Mouse (Mus musculus): Measurements from ENCODE around the gene Fam49a. TPM values are rescaled to one million over a fixed set of nuclear protein-coding genes. Genes with fewer than 3 reads are reported as not detected.
"Not testable (repeated sequence)": the region's sequence is repeated elsewhere in the genome, so short reads cannot be mapped to it uniquely, and the experiment has no call there.

The Fam49a gene
- polyA plus RNA-seq, 1 experiment from 2014 or later = 15.0 TPM

- Histone ChIP-seq H3K36me3 (ENCODE audit: control insufficient read depth, insufficient read depth, low read length) (no peaks in the 10 kb centered on the region), H3K27ac (ENCODE audit: low read depth) (peak overlapping the region; percentile 78), H3K9me3 (ENCODE audit: control insufficient read depth, low read length) (no peaks in the 10 kb centered on the region), H3K4me2 (ENCODE audit: low read length) (peak overlapping the region; percentile 62), H3K4me3 (ENCODE audit: low read depth, low read length) (peak overlapping the region; percentile 25), H3K9ac (ENCODE audit: low read length) (peak overlapping the region; percentile 30; the same call in 1 of the 2 replicates), H3K4me1 (replicated peaks; ENCODE audit: control insufficient read depth, insufficient read depth, low read length) (no peaks in the 10 kb centered on the region), H3K27me3 (replicated peaks; ENCODE audit: control insufficient read depth, insufficient read depth, low read length) (no peaks in the 10 kb centered on the region)
- peak; percentile 99 for DNase-seq (ENCODE audit: low spot score)
- peak; percentile 91 for ATAC-seq (replicated peaks; ENCODE audit: low FRiP score, low TSS enrichment, low read depth)
- 12% methylated on average over 18 of the region's 18 CpGs for WGBS
These were observed 61.8 kb downstream of the Fam49a start for GRCm38 (mm10) chr12:12323616-12324223.

GRCm38 (mm10) chr12:12324266-12324665 lies 62.3 kb downstream of the Fam49a start:
- H3K9ac ChIP-seq (ENCODE audit: low read length); H3K4me1 ChIP-seq (replicated peaks; ENCODE audit: control insufficient read depth, insufficient read depth, low read length); H3K27me3 ChIP-seq (replicated peaks; ENCODE audit: control insufficient read depth, insufficient read depth, low read length); ATAC-seq (replicated peaks; ENCODE audit: low FRiP score, low TSS enrichment, low read depth); H3K36me3 ChIP-seq (ENCODE audit: control insufficient read depth, insufficient read depth, low read length); DNase-seq (ENCODE audit: low spot score); H3K9me3 ChIP-seq (ENCODE audit: control insufficient read depth, low read length): not testable (repeated sequence)
- Histone ChIP-seq H3K27ac (ENCODE audit: low read depth) (peak overlapping the region; percentile 78; the same call in 1 of the 2 replicates), H3K4me3 (ENCODE audit: low read depth, low read length) (0 out of 2 replicates have a peak overlapping the region, but pooled peaks have one; percentile 25), H3K4me2 (ENCODE audit: low read length) (peak overlapping the region; percentile 62)
- 96% methylated on average over 18 of the region's 22 CpGs for WGBS

- H3K4me3 ChIP-seq (ENCODE audit: low read depth, low read length) = no peak overlapping the region
- no peak overlapping the region for H3K9ac ChIP-seq (ENCODE audit: low read length)
- ATAC-seq (replicated peaks; ENCODE audit: low FRiP score, low TSS enrichment, low read depth) (no peak), DNase-seq (ENCODE audit: low spot score) (no peak)
- no peaks in the 10 kb centered on the region for H3K27me3 ChIP-seq (replicated peaks; ENCODE audit: control insufficient read depth, insufficient read depth, low read length)
- 95% methylated on average over 11 of the region's 11 CpGs for WGBS
- no peak overlapping the region for H3K27ac ChIP-seq (ENCODE audit: low read depth)
- H3K36me3 ChIP-seq (ENCODE audit: control insufficient read depth, insufficient read depth, low read length) = no peaks in the 10 kb centered on the region
- no peaks in the 10 kb centered on the region for H3K4me1 ChIP-seq (replicated peaks; ENCODE audit: control insufficient read depth, insufficient read depth, low read length)
- H3K4me2 ChIP-seq (ENCODE audit: low read length) = no peak overlapping the region
- no peaks in the 10 kb centered on the region for H3K9me3 ChIP-seq (ENCODE audit: control insufficient read depth, low read length)
These were observed 71.8 kb downstream of the Fam49a start for GRCm38 (mm10) chr12:12333526-12334310.

- WGBS = 82% methylated on average over 5 of the region's 5 CpGs
- no peak overlapping the region for H3K27ac ChIP-seq (ENCODE audit: low read depth)
- no peak overlapping the region for H3K4me2 ChIP-seq (ENCODE audit: low read length)
- no peak overlapping the region for H3K4me3 ChIP-seq (ENCODE audit: low read depth, low read length)
- H3K9ac ChIP-seq (ENCODE audit: low read length) = no peak overlapping the region
- H3K27me3 ChIP-seq (replicated peaks; ENCODE audit: control insufficient read depth, insufficient read depth, low read length) = no peaks in the 10 kb centered on the region
- no peaks in the 10 kb centered on the region for H3K36me3 ChIP-seq (ENCODE audit: control insufficient read depth, insufficient read depth, low read length)
- DNase-seq (ENCODE audit: low spot score) = no peak
- no peaks in the 10 kb centered on the region for H3K9me3 ChIP-seq (ENCODE audit: control insufficient read depth, low read length)
- H3K4me1 ChIP-seq (replicated peaks; ENCODE audit: control insufficient read depth, insufficient read depth, low read length) = no peaks in the 10 kb centered on the region
- ATAC-seq (replicated peaks; ENCODE audit: low FRiP score, low TSS enrichment, low read depth) = no peak
These were observed 72.5 kb downstream of the Fam49a start for GRCm38 (mm10) chr12:12334486-12334885.

GRCm38 (mm10) chr12:12335566-12335965 lies 73.6 kb downstream of the Fam49a start:
- Histone ChIP-seq H3K4me2 (ENCODE audit: low read length) (no peak overlapping the region), H3K4me1 (replicated peaks; ENCODE audit: control insufficient read depth, insufficient read depth, low read length) (no peaks in the 10 kb centered on the region), H3K36me3 (ENCODE audit: control insufficient read depth, insufficient read depth, low read length) (no peaks in the 10 kb centered on the region), H3K9ac (ENCODE audit: low read length) (no peak overlapping the region), H3K9me3 (ENCODE audit: control insufficient read depth, low read length) (no peaks in the 10 kb centered on the region), H3K27ac (ENCODE audit: low read depth) (no peak overlapping the region), H3K27me3 (replicated peaks; ENCODE audit: control insufficient read depth, insufficient read depth, low read length) (no peaks in the 10 kb centered on the region), H3K4me3 (ENCODE audit: low read depth, low read length) (no peak overlapping the region)
- WGBS = 90% methylated on average over 7 of the region's 7 CpGs
- DNase-seq (ENCODE audit: low spot score) = no peak
- no peak for ATAC-seq (replicated peaks; ENCODE audit: low FRiP score, low TSS enrichment, low read depth)

- no peak overlapping the region for H3K9ac ChIP-seq (ENCODE audit: low read length)
- no peak overlapping the region for H3K4me3 ChIP-seq (ENCODE audit: low read depth, low read length)
- no peak for ATAC-seq (replicated peaks; ENCODE audit: low FRiP score, low TSS enrichment, low read depth)
- H3K4me1 ChIP-seq (replicated peaks; ENCODE audit: control insufficient read depth, insufficient read depth, low read length) = no peaks in the 10 kb centered on the region
- WGBS = 87% methylated on average over 6 of the region's 6 CpGs
- H3K4me2 ChIP-seq (ENCODE audit: low read length) = no peak overlapping the region
- no peaks in the 10 kb centered on the region for H3K9me3 ChIP-seq (ENCODE audit: control insufficient read depth, low read length)
- no peak for DNase-seq (ENCODE audit: low spot score)
- H3K36me3 ChIP-seq (ENCODE audit: control insufficient read depth, insufficient read depth, low read length) = no peaks in the 10 kb centered on the region
- no peaks in the 10 kb centered on the region for H3K27me3 ChIP-seq (replicated peaks; ENCODE audit: control insufficient read depth, insufficient read depth, low read length)
- H3K27ac ChIP-seq (ENCODE audit: low read depth) = no peak overlapping the region
These were observed 75.4 kb downstream of the Fam49a start for GRCm38 (mm10) chr12:12337378-12337777.

GRCm38 (mm10) chr12:12343320-12343719 lies 81.4 kb downstream of the Fam49a start:
- Histone ChIP-seq H3K27ac (ENCODE audit: low read depth) (no peak overlapping the region), H3K4me1 (replicated peaks; ENCODE audit: control insufficient read depth, insufficient read depth, low read length) (no peaks in the 10 kb centered on the region), H3K4me2 (ENCODE audit: low read length) (no peak overlapping the region), H3K4me3 (ENCODE audit: low read depth, low read length) (no peak overlapping the region), H3K9ac (ENCODE audit: low read length) (no peak overlapping the region), H3K9me3 (ENCODE audit: control insufficient read depth, low read length) (no peaks in the 10 kb centered on the region), H3K36me3 (ENCODE audit: control insufficient read depth, insufficient read depth, low read length) (no peaks in the 10 kb centered on the region), H3K27me3 (replicated peaks; ENCODE audit: control insufficient read depth, insufficient read depth, low read length) (no peaks in the 10 kb centered on the region)
- DNase-seq (ENCODE audit: low spot score) = no peak
- WGBS = 90% methylated on average over 2 of the region's 2 CpGs
- ATAC-seq (replicated peaks; ENCODE audit: low FRiP score, low TSS enrichment, low read depth) = no peak

- Histone ChIP-seq H3K4me2 (ENCODE audit: low read length) (no peak overlapping the region), H3K27ac (ENCODE audit: low read depth) (no peak overlapping the region), H3K9ac (ENCODE audit: low read length) (no peak overlapping the region), H3K27me3 (replicated peaks; ENCODE audit: control insufficient read depth, insufficient read depth, low read length) (no peaks in the 10 kb centered on the region), H3K36me3 (ENCODE audit: control insufficient read depth, insufficient read depth, low read length) (no peaks in the 10 kb centered on the region), H3K9me3 (ENCODE audit: control insufficient read depth, low read length) (no peaks in the 10 kb centered on the region), H3K4me3 (ENCODE audit: low read depth, low read length) (no peak overlapping the region), H3K4me1 (replicated peaks; ENCODE audit: control insufficient read depth, insufficient read depth, low read length) (peaks cover 5% of the 10 kb centered on the region; the same call in 1 of the 2 replicates)
- WGBS = 82% methylated on average over 2 of the region's 2 CpGs
- DNase-seq (ENCODE audit: low spot score) (no peak), ATAC-seq (replicated peaks; ENCODE audit: low FRiP score, low TSS enrichment, low read depth) (no peak)
These were observed 86.7 kb downstream of the Fam49a start for GRCm38 (mm10) chr12:12348625-12349024.
